Mouse (Mus musculus) heart, adult 2 months (tissue): ENCODE measurements around the gene Ccr6. TPM values are rescaled to one million over a fixed set of nuclear protein-coding genes. Genes with fewer than 3 reads are reported as not detected.
A peak's percentile ranks its signal among the peaks of the same experiment; 100 is the strongest.

ENCODE experiments used
- DNase-seq, 2 experiments: peaks; one replicate each; pipeline ENCODE4 v3.0.0; 2021
- H3K27ac ChIP-seq: fragments of 200-600 bp; 2 replicates; pipeline ENCODE4 v1.8.1; 2022
- H3K27me3 ChIP-seq: fragments of 200-500 bp; 2 replicates; pipeline ENCODE4 v1.6.1; 2012; ENCODE audit warnings: mild to moderate bottlenecking, low read length, inconsistent platforms, mixed read lengths; ENCODE audit not compliant: control insufficient read depth, insufficient read depth
- H3K36me3 ChIP-seq: fragments of 200-500 bp; 2 replicates; pipeline ENCODE4 v1.6.1; 2012; ENCODE audit warnings: low read length, inconsistent platforms; ENCODE audit not compliant: control insufficient read depth, insufficient read depth
- H3K4me1 ChIP-seq: fragments of 200-500 bp; 2 replicates; pipeline ENCODE4 v1.6.1; 2011; ENCODE audit warnings: low read length; ENCODE audit not compliant: control insufficient read depth, insufficient read depth
- H3K4me3 ChIP-seq: fragments of 200-600 bp; 2 replicates; pipeline ENCODE4 v1.8.1; 2022
- H3K79me2 ChIP-seq: fragments of 200-500 bp; replicated peaks from 2 replicates; pipeline ENCODE4 v1.6.1; 2012; ENCODE audit warnings: mild to moderate bottlenecking, inconsistent platforms, low read length, moderate library complexity, mixed read lengths; ENCODE audit not compliant: control insufficient read depth, insufficient read depth
- H3K9ac ChIP-seq: fragments of 200-500 bp; 2 replicates; pipeline ENCODE4 v1.6.1; 2012; ENCODE audit warnings: low read depth, mild to moderate bottlenecking, control low read depth, inconsistent platforms, low read length, mixed read lengths
- CTCF ChIP-seq: fragments of 200-600 bp; IDR thresholded peaks from 2 replicates; pipeline ENCODE4 v1.8.1; 2022; ENCODE audit warnings: antibody characterized with exemption, mild to moderate bottlenecking, moderate library complexity
- EP300 ChIP-seq: fragments of 200-500 bp; IDR thresholded peaks from 2 replicates; pipeline ENCODE4 v1.6.1; 2011; ENCODE audit warnings: low read depth, low read length, control low read depth; ENCODE audit not compliant: insufficient read depth
- POLR2A ChIP-seq: fragments of 200-500 bp; IDR thresholded peaks from 2 replicates; pipeline ENCODE4 v1.6.1; 2011; ENCODE audit warnings: mild to moderate bottlenecking, low read depth, low read length, control low read depth; ENCODE audit not compliant: insufficient read depth
- WGBS: fragments of 180-500 bp; shearing (Covaris S2); methylation state at CpG from one replicate; pipeline ENCODE4 v1.1.7; 2018; 5-methylcytosine and 5-hydroxymethylcytosine counted together
- intact Hi-C: fragments of 180-260 bp; cut with DNase I; formaldehyde crosslinking; loops from one replicate; pipeline ENCODE4 v1.15.1; 2025
- polyA plus RNA-seq: library from polyadenylated mRNA; depleted of rRNA; stranded (reverse); fragments of >200 nt; gene quantifications from 2 replicates; pipeline ENCODE4 v1.2.3, GENCODE M21; 2012; rRNA removed
- total RNA-seq, 2 experiments: library from RNA; stranded (reverse); gene quantifications; 2 replicates each; pipeline ENCODE4 v1.2.3; 2021

The Ccr6 gene
- total and polyA plus RNA-seq, 3 experiments: 0.62 TPM; not detected in 2

- Histone ChIP-seq H3K79me2 (no peaks in the 10 kb centered on the region), H3K27me3 (no peaks in the 10 kb centered on the region), H3K4me1 (no peaks in the 10 kb centered on the region), H3K9ac (no peak overlapping the region), H3K36me3 (peaks cover 3% of the 10 kb centered on the region; the same call in 1 of the 2 replicates), H3K27ac (no peak overlapping the region), H3K4me3 (no peak overlapping the region)
- no peak for TF ChIP-seq EP300
- TF ChIP-seq CTCF: no peak
- no peak for TF ChIP-seq POLR2A
- no peak for DNase-seq
- intact Hi-C loops: no loop called here
Observed at GRCm38 (mm10) chr17:8299524-8299923, 63.7 kb downstream of the Ccr6 start.

- Histone ChIP-seq H3K4me1 (peaks cover 2% of the 10 kb centered on the region), H3K9ac (no peak overlapping the region), H3K27me3 (no peaks in the 10 kb centered on the region), H3K36me3 (no peaks in the 10 kb centered on the region), H3K4me3 (no peak overlapping the region), H3K27ac (no peak overlapping the region), H3K79me2 (no peaks in the 10 kb centered on the region)
- WGBS: 83% methylated on average over 4 of the region's 4 CpGs
- TF ChIP-seq EP300 (no peak), CTCF (peak; percentile 44), POLR2A (no peak)
- intact Hi-C loops: no loop called here
- no peak for DNase-seq
Observed at GRCm38 (mm10) chr17:8301515-8301914, 65.7 kb downstream of the Ccr6 start.

DNA sequence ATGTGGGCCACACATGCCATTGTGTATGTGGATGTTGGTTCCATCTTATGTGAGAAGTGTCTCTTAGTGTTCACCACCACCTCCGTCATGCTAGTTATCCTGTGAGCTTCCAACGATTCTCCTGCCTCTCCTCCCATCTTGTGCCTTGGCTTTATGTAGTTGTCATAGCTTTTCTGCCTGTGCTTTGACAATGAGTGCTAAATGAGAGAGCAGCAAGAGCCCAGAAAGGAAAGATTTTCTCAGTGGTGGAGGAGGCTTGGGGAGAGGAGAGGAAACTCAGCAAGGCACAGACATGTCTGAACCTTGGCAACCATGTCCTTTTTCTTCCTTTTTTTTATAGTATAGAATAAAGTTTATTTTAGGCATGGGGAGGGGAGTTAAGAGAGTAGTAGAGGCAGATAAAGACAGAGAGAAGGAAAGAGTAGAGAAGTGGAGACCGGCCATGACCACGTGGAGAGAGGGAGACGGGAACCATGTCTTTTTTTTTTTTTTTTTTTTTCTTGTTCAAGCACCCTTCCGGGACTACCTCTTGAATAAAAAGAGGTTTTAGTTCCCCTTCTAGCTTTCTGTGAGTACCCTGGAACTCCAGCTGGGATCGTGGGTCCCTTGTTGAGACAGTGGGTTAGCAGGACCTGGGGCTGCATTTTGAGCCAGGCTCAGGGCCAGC, 67.1 kb downstream of the Ccr6 start:
- intact Hi-C loops: no loop called here
- Histone ChIP-seq H3K4me3 (no peak overlapping the region), H3K9ac (no peak overlapping the region), H3K4me1 (peaks cover 2% of the 10 kb centered on the region), H3K27me3 (no peaks in the 10 kb centered on the region), H3K27ac (no peak overlapping the region), H3K79me2 (no peaks in the 10 kb centered on the region), H3K36me3 (no peaks in the 10 kb centered on the region)
- no peak for DNase-seq
- no peak for TF ChIP-seq CTCF
- TF ChIP-seq POLR2A: no peak
- no peak for TF ChIP-seq EP300
- WGBS: 78% methylated on average over 7 of the region's 7 CpGs

GRCm38 (mm10) chr17:8303671-8304070, 67.8 kb downstream of the Ccr6 start:
- Histone ChIP-seq H3K27ac (no peak overlapping the region), H3K4me3 (no peak overlapping the region), H3K9ac (no peak overlapping the region), H3K79me2 (no peaks in the 10 kb centered on the region), H3K27me3 (no peaks in the 10 kb centered on the region), H3K4me1 (peaks cover 2% of the 10 kb centered on the region), H3K36me3 (no peaks in the 10 kb centered on the region)
- no peak for DNase-seq
- intact Hi-C loops: no loop called here
- TF ChIP-seq CTCF: no peak
- TF ChIP-seq EP300: no peak
- no peak for TF ChIP-seq POLR2A
- 84% methylated on average over 5 of the region's 5 CpGs for WGBS

- no peak for DNase-seq
Observed at GRCm38 (mm10) chr17:8305801-8306200, 70.0 kb downstream of the Ccr6 start.

More at GRCm38 (mm10) chr17:8305801-8306200, 70.0 kb downstream of the Ccr6 start:
- intact Hi-C loops: no loop called here
- no peaks in the 10 kb centered on the region for H3K79me2 ChIP-seq
- H3K4me3 ChIP-seq: no peak overlapping the region
- no peaks in the 10 kb centered on the region for H3K36me3 ChIP-seq
- H3K9ac ChIP-seq: no peak overlapping the region
- no peaks in the 10 kb centered on the region for H3K27me3 ChIP-seq
- H3K27ac ChIP-seq: no peak overlapping the region
- TF ChIP-seq EP300 (no peak), CTCF (peak; percentile 46), POLR2A (no peak)
- peaks cover 2% of the 10 kb centered on the region for H3K4me1 ChIP-seq
- 47% methylated on average over 3 of the region's 3 CpGs for WGBS

Other genes starting within 250 kb of the Ccr6 start
- gene Gm49673, start 88.3 kb upstream of the Ccr6 start, total RNA-seq: not detected
- 0.20 TPM in 1 of 2 replicates, not detected in the other for gene Gm49673, start 88.3 kb upstream of the Ccr6 start, polyA plus RNA-seq
- 10 to 100 TPM; 22.1 to 28.9 TPM for gene Rnaset2a, start 87.9 kb upstream of the Ccr6 start, total RNA-seq
- 44.9 and 46.0 TPM in 2 replicates for gene Rnaset2a, start 87.9 kb upstream of the Ccr6 start, polyA plus RNA-seq
- 10 to 100 TPM; 15.7 to 15.8 TPM for gene Fgfr1op, start 70.5 kb upstream of the Ccr6 start, total RNA-seq
- 3.0 and 6.7 TPM in 2 replicates for gene Fgfr1op, start 70.5 kb upstream of the Ccr6 start, polyA plus RNA-seq
- gene Mpc1, start 46.9 kb downstream of the Ccr6 start, total RNA-seq: 100 to 1,000 TPM; 699 to 921 TPM
- gene Mpc1, start 46.9 kb downstream of the Ccr6 start, polyA plus RNA-seq: 643 and 921 TPM in 2 replicates
- gene Sft2d1, start 75.1 kb downstream of the Ccr6 start, total RNA-seq: 10 to 100 TPM; 13.3 to 17.6 TPM
- 32.2 and 34.2 TPM in 2 replicates for gene Sft2d1, start 75.1 kb downstream of the Ccr6 start, polyA plus RNA-seq
- under 1 TPM; 0.07 to 0.13 TPM for gene Prr18, start 101.4 kb downstream of the Ccr6 start, total RNA-seq
- 0.18 and 0.23 TPM in 2 replicates for gene Prr18, start 101.4 kb downstream of the Ccr6 start, polyA plus RNA-seq
- under 1 TPM; 0.36 to 0.47 TPM for gene T2, start 119.9 kb downstream of the Ccr6 start, total RNA-seq
- 1.1 and 1.4 TPM in 2 replicates for gene T2, start 119.9 kb downstream of the Ccr6 start, polyA plus RNA-seq
- gene T, start 198.4 kb downstream of the Ccr6 start, total RNA-seq: not detected
- gene T, start 198.4 kb downstream of the Ccr6 start, polyA plus RNA-seq: not detected in 2 replicates